Mouse (Mus musculus) liver, embryonic 14.5 days (tissue): ENCODE data around the gene Adpgk. TPM values are rescaled to one million over a fixed set of nuclear protein-coding genes. Genes with fewer than 3 reads are reported as not detected.

Source experiments
- ATAC-seq: fragments of 200-750 bp; cut with Nextera tagmentation; 2 replicates; pipeline ENCODE4 v1.8.0; 2017; ENCODE audit warnings: moderate number of reproducible peaks, mild to moderate bottlenecking, moderate library complexity; ENCODE audit not compliant: insufficient read depth
- DNase-seq, 3 experiments: peaks; one replicate each; pipeline ENCODE4 v3.0.0-alpha.2; 2012 to 2013; ENCODE audit warnings: low read depth in 3 of 3, low spot score in 3 of 3
- H3K27ac ChIP-seq: fragments of 300-500 bp; sonication (generic); 2 replicates; pipeline ENCODE4 v1.5.1; 2014; ENCODE audit warnings: moderate library complexity, mild to moderate bottlenecking, control low read depth, inconsistent platforms
- H3K27me3 ChIP-seq: fragments of 300-500 bp; sonication (generic); 2 replicates; pipeline ENCODE4 v1.6.1; 2014; ENCODE audit warnings: mild to moderate bottlenecking, low read length, moderate library complexity; ENCODE audit not compliant: control insufficient read depth, insufficient read depth
- H3K36me3 ChIP-seq: fragments of 300-500 bp; sonication (generic); replicated peaks from 2 replicates; pipeline ENCODE4 v1.6.1; 2014; ENCODE audit warnings: low read depth; ENCODE audit not compliant: control insufficient read depth, insufficient read depth
- H3K4me1 ChIP-seq, 2 experiments: fragments of 200-500 bp in 1 of 2; fragments of 300-500 bp in 1 of 2; sonication (generic) in 1 of 2; replicated peaks; 2 replicates each; pipeline ENCODE4 v1.6.1; 2012 to 2014; ENCODE audit warnings: antibody characterized with exemption in 1 of 2, inconsistent platforms in 1 of 2, low read length in 1 of 2; ENCODE audit not compliant: control insufficient read depth in 2 of 2, insufficient read depth in 2 of 2
- H3K4me2 ChIP-seq: fragments of 300-500 bp; sonication (generic); 2 replicates; pipeline ENCODE4 v1.6.1; 2014; ENCODE audit warnings: low read depth, mild to moderate bottlenecking, control low read depth, moderate library complexity
- H3K4me3 ChIP-seq, 2 experiments: fragments of 200-500 bp in 1 of 2; fragments of 300-500 bp in 1 of 2; sonication (generic) in 1 of 2; 2 replicates each; pipeline ENCODE4 v1.5.1; 2012 to 2014; ENCODE audit warnings: low read depth in 2 of 2, low read length in 2 of 2, mild to moderate bottlenecking in 2 of 2, control low read depth in 1 of 2, inconsistent platforms in 1 of 2, moderate library complexity in 1 of 2; ENCODE audit not compliant: insufficient read depth in 1 of 2
- H3K9ac ChIP-seq: fragments of 300-500 bp; sonication (generic); replicated peaks from 2 replicates; pipeline ENCODE4 v1.6.1; 2014; ENCODE audit warnings: mild to moderate bottlenecking, control low read depth, moderate library complexity
- H3K9me3 ChIP-seq: fragments of 300-500 bp; sonication (generic); 2 replicates; pipeline ENCODE4 v1.6.1; 2016; ENCODE audit warnings: low read length, mixed read lengths; ENCODE audit not compliant: control insufficient read depth
- CTCF ChIP-seq: IDR thresholded peaks from 2 replicates; pipeline ENCODE4 v1.5.1; 2016; ENCODE audit warnings: antibody characterized with exemption, low read depth, control low read depth
- EP300 ChIP-seq: IDR thresholded peaks from 2 replicates; pipeline ENCODE4 v1.6.1; 2016; ENCODE audit warnings: antibody characterized with exemption, low read depth
- WGBS: fragments of 180-500 bp; shearing (Covaris S2); extraction: QIAGEN DNeasy Blood & Tissue Kit; methylation state at CpG from one replicate; pipeline ENCODE4 v1.1.7; 2014; ENCODE audit not compliant: insufficient replicate concordance; 5-methylcytosine and 5-hydroxymethylcytosine counted together
- polyA plus RNA-seq, 2 experiments: library from polyadenylated mRNA; depleted of rRNA in 1 of 2; stranded (reverse) in 1 of 2; unstranded in 1 of 2; fragments of >200 nt; fragmentation: Nextera tagmentation in 1 of 2; extraction: Ambion mirVana in 1 of 2; gene quantifications; 2 replicates each; pipeline versions ENCODE4 v1.2.1 to v1.2.3; 2012 to 2014

Adpgk gene
- polyA plus RNA-seq, 2 experiments: 14.0 to 17.6 TPM

DNA sequence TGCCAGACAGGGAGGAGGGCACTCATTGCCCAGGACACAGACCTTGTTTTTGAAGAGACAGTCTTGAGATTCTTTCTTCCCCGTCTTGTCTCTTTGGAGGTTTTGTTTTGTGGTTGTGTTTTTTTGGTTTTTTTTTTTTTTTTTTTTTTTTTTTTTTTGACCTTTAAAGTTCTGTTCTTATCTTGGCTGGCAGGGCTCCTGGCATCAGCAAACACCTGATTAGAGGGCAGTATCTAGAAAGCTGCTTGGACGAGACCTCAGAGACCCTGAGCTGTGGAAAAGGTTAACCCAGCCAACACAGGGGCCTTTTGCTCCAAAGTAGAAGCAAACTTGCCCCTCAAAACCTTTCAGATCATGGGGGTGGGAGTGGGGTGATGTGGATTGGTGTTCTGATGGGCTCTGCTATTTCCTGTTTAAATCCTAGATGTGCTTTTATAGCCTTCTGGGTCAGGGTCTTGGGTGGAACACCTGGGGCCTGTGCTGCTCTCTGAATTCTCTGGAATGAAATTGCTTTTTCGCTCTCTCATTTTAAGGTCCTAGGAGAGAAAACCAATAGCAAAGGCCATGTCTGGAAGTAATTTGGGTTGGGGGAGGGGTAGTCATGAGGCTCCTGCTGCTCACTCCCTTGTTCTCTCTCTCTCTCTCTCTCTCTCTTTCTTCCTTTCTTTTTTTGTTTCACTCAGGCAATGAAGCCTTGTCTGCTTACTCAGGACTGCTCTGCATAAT lies 2.5 kb upstream of the Adpgk start:
- Histone ChIP-seq H3K27ac (no peak overlapping the region), H3K4me3 (no peak overlapping the region), H3K9me3 (no peaks in the 10 kb centered on the region), H3K4me1 (peaks cover 49 to 54% of the 10 kb centered on the region in 2 experiments), H3K9ac (peak overlapping the region; percentile 25; the same call in 1 of the 2 replicates), H3K36me3 (no peaks in the 10 kb centered on the region), H3K27me3 (no peaks in the 10 kb centered on the region), H3K4me2 (peak overlapping the region; percentile 45)
- TF ChIP-seq EP300: peak; percentile 54
- TF ChIP-seq CTCF: no peak
- ATAC-seq (no peak), DNase-seq (peak in 1 of 3 experiments; percentile 42)
- WGBS: 27% methylated on average over 3 of the region's 3 CpGs

DNA sequence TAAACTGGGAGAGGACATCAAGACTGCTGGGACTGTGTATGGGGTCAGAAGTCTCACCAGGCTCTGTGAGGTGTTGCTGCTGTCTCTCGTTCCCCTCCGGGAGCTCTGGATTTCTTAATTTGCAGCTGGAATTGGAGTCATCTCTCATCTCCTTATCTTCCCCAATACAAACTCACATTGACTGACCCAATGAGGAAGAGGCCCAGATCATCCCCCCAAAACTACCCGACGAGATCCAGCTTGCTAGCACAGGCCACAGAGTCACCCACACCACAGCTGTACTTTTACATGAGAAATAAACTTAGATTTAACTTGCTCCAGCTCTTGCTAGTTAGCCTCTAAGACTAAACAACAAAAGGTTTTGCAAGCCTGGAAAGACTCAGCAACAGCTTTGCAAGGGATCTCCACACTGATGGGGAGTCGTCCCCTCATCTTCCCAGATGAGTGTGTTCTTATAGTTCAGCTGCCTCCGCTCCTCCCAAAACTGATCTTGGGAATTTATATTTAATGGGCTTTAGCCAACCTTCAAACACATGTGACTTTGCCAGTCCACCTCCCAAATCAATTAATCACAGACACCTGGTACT lies 1.7 kb upstream of the Adpgk start:
- no peak overlapping the region for H3K4me3 ChIP-seq
- ATAC-seq (no peak), DNase-seq (no peak)
- H3K36me3 ChIP-seq: no peaks in the 10 kb centered on the region
- 58% methylated on average over 6 of the region's 6 CpGs for WGBS
- no peaks in the 10 kb centered on the region for H3K9me3 ChIP-seq
- peaks cover 49 to 54% of the 10 kb centered on the region in 2 experiments for H3K4me1 ChIP-seq
- no peaks in the 10 kb centered on the region for H3K27me3 ChIP-seq
- H3K9ac ChIP-seq: no peak overlapping the region
- no peak overlapping the region for H3K27ac ChIP-seq
- TF ChIP-seq EP300: no peak
- no peak for TF ChIP-seq CTCF
- no peak overlapping the region; the same call in 1 of the 2 replicates for H3K4me2 ChIP-seq

DNA sequence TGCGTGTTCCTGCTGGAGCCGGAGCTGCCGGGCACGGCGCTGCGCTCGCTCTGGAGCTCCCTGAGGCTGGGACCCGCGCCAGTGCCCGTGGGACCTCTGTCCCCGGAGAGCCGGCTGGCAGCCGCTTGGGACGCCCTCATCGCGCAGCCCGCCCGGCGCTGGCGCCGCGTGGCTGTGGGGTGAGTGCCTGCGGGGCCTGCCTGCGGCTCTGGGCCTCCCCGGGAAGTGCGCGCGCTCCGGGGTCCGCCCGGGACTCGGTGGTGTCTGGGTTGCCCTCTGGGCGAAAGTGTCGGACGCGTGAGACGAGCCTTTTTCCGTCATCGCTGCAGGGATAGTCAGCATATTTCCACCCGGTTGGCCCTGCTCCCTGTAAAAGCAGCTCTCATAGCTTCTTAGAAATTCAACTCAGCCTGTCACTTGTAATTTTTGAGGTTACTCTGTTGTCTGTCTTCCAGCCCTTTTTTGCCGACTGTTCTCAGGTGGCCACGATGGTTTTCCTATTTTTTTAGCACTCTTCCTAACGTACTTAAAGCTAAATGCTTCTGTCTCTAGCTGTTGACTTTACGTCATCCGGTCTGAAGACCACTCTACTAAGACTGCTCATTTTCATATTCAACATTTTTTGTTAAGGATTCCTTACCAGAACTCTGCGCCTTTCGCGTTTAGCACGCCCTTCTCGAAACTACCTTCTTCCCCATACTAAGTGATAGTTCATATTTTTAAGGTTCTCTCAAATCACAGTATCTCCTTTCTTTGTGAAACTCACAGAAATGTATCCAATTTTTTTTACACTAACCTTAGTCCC lies 532 bp downstream of the Adpgk start:
- no peaks in the 10 kb centered on the region for H3K9me3 ChIP-seq
- peak in 1 of 3 experiments; percentile 23 for DNase-seq
- peak overlapping the region; percentile 41 for H3K27ac ChIP-seq
- TF ChIP-seq EP300 (no peak), CTCF (no peak)
- H3K4me1 ChIP-seq: peaks cover 38 to 51% of the 10 kb centered on the region in 2 experiments
- H3K27me3 ChIP-seq: no peaks in the 10 kb centered on the region
- WGBS: 1% methylated on average over 46 of the region's 50 CpGs
- peak overlapping the region; percentile 65 to 72 for H3K4me3 ChIP-seq
- H3K4me2 ChIP-seq: peak overlapping the region; percentile 87
- H3K9ac ChIP-seq: peak overlapping the region; percentile 70
- peak; percentile 75 for ATAC-seq
- no peaks in the 10 kb centered on the region for H3K36me3 ChIP-seq

DNA sequence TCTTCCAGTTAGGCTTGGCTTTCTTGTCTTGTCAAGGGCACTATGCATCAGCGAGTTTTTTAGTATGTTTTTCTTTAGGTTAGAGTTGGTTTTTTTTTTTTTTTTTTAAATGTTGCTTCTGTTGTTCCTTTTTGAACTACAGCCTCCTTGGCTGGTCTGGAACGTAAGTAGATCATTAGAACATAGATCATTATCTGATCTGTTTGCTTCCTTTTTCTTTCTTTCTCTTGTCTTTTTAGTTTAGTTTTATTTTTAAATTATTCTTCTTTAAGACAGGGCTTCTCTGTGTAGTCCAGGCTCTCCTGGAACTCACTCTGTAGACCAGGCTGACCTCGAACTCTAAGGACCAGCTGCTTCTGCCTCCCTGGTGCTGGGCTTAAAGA lies 1.1 kb downstream of the Adpgk start:
- ATAC-seq (no peak), DNase-seq (no peak)
- H3K9me3 ChIP-seq: no peaks in the 10 kb centered on the region
- no peaks in the 10 kb centered on the region for H3K27me3 ChIP-seq
- H3K4me2 ChIP-seq: peak overlapping the region; percentile 87
- H3K27ac ChIP-seq: peak overlapping the region; percentile 0
- H3K4me1 ChIP-seq: peaks cover 36 to 48% of the 10 kb centered on the region in 2 experiments
- TF ChIP-seq EP300 (no peak), CTCF (no peak)
- peak overlapping the region; percentile 65 to 72 for H3K4me3 ChIP-seq
- WGBS: 14% methylated on average over 3 of the region's 3 CpGs
- peak overlapping the region; percentile 70 for H3K9ac ChIP-seq
- H3K36me3 ChIP-seq: peaks cover under 1% of the 10 kb centered on the region; the same call in 1 of the 2 replicates
